Mouse (Mus musculus): ENCODE results near the gene Mapk8ip1. TPM values are rescaled to one million over a fixed set of nuclear protein-coding genes. Genes with fewer than 3 reads are reported as not detected.

Gene Mapk8ip1
- polyA plus RNA-seq, 1 experiment from 2014 or later, result 1.8 TPM

DNA sequence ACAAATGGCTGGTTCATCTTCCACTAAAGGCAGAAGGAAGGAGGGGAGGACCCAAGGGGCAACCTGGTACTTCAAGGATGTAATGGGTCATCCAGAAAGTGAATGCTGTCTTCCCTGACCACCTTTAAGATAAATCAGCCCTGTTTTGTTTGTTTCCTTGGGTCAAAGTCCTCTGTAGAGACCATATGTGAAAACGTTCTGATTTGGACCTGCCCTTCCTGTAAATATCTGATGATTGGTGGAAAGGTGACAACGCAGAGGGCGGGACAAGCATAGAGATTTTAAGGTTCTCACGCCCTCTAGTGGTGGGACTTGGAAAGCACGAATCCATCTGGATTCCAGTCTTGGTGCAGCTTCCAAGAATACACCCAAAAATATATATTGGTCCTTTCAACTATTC, 36.8 kb upstream of the Mapk8ip1 start:
- peaks cover 29% of the 10 kb centered on the region for H3K4me1 ChIP-seq (ENCODE audit: control insufficient read depth, low read depth, low read length)
- 0% methylated on average over 5 of the region's 5 CpGs for WGBS (ENCODE audit: insufficient replicate concordance)
- no peaks in the 10 kb centered on the region for H3K27me3 ChIP-seq (ENCODE audit: control insufficient read depth, insufficient read depth, low read depth, low read length)
- H3K9me3 ChIP-seq (replicated peaks; ENCODE audit: control insufficient read depth, low read length), result no peaks in the 10 kb centered on the region
- no peak overlapping the region for H3K9ac ChIP-seq (ENCODE audit: low read depth, low read length)
- no peaks in the 10 kb centered on the region for H3K36me3 ChIP-seq (ENCODE audit: control insufficient read depth, insufficient read depth)
- no peak overlapping the region for H3K27ac ChIP-seq (ENCODE audit: low read length)
- no peak overlapping the region for H3K4me3 ChIP-seq (ENCODE audit: low read depth, low read length)
- peak overlapping the region; percentile 22 for H3K4me2 ChIP-seq (ENCODE audit: low read depth, low read length)
- ATAC-seq (ENCODE audit: low read depth), result no peak

- 35% methylated on average over 4 of the region's 4 CpGs for WGBS (ENCODE audit: insufficient replicate concordance)
- Histone ChIP-seq H3K27ac (ENCODE audit: low read length) (no peak overlapping the region), H3K4me2 (ENCODE audit: low read depth, low read length) (no peak overlapping the region; the same call in 1 of the 2 replicates), H3K4me3 (ENCODE audit: low read depth, low read length) (no peak overlapping the region), H3K27me3 (ENCODE audit: control insufficient read depth, insufficient read depth, low read depth, low read length) (no peaks in the 10 kb centered on the region), H3K9me3 (replicated peaks; ENCODE audit: control insufficient read depth, low read length) (no peaks in the 10 kb centered on the region), H3K4me1 (ENCODE audit: control insufficient read depth, low read depth, low read length) (peaks cover 32% of the 10 kb centered on the region), H3K36me3 (ENCODE audit: control insufficient read depth, insufficient read depth) (no peaks in the 10 kb centered on the region), H3K9ac (ENCODE audit: low read depth, low read length) (no peak overlapping the region)
- no peak for ATAC-seq (ENCODE audit: low read depth)
Observed at GRCm38 (mm10) chr2:92437366-92437765, 36.3 kb upstream of the Mapk8ip1 start.

GRCm38 (mm10) chr2:92435023-92435422, 34.0 kb upstream of the Mapk8ip1 start:
- 61% methylated on average over 6 of the region's 6 CpGs for WGBS (ENCODE audit: insufficient replicate concordance)
- H3K4me3 ChIP-seq (ENCODE audit: low read depth, low read length), result no peak overlapping the region
- H3K36me3 ChIP-seq (ENCODE audit: control insufficient read depth, insufficient read depth), result no peaks in the 10 kb centered on the region
- no peaks in the 10 kb centered on the region for H3K9me3 ChIP-seq (replicated peaks; ENCODE audit: control insufficient read depth, low read length)
- H3K4me1 ChIP-seq (ENCODE audit: control insufficient read depth, low read depth, low read length), result peaks cover 46% of the 10 kb centered on the region
- no peak overlapping the region for H3K4me2 ChIP-seq (ENCODE audit: low read depth, low read length)
- H3K9ac ChIP-seq (ENCODE audit: low read depth, low read length), result no peak overlapping the region
- ATAC-seq (ENCODE audit: low read depth), result no peak
- H3K27ac ChIP-seq (ENCODE audit: low read length), result no peak overlapping the region
- no peaks in the 10 kb centered on the region for H3K27me3 ChIP-seq (ENCODE audit: control insufficient read depth, insufficient read depth, low read depth, low read length)

DNA sequence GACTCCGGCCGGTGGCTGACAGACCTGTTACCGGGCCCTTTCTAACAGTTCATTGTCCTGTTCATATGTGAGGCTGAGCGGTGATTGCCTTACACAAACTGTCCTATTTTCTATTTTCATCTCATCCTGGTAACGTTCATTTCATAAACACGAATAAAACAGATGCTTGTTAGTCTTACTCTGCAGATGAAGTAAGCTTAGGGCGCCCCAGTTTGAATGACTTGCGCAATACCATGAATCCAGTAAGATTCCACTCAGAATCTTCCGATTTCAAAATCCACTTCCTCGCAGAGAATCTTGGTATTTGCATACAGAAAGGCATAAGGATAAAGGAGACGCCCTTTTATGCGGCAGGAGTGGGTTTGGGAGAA, 33.3 kb upstream of the Mapk8ip1 start:
- Histone ChIP-seq H3K27ac (ENCODE audit: low read length) (no peak overlapping the region), H3K4me2 (ENCODE audit: low read depth, low read length) (peak overlapping the region; percentile 91), H3K4me3 (ENCODE audit: low read depth, low read length) (peak overlapping the region; percentile 82), H3K4me1 (ENCODE audit: control insufficient read depth, low read depth, low read length) (peaks cover 52% of the 10 kb centered on the region), H3K9ac (ENCODE audit: low read depth, low read length) (peak overlapping the region; percentile 54), H3K27me3 (ENCODE audit: control insufficient read depth, insufficient read depth, low read depth, low read length) (no peaks in the 10 kb centered on the region), H3K9me3 (replicated peaks; ENCODE audit: control insufficient read depth, low read length) (no peaks in the 10 kb centered on the region), H3K36me3 (ENCODE audit: control insufficient read depth, insufficient read depth) (no peaks in the 10 kb centered on the region)
- 8% methylated on average over 12 of the region's 12 CpGs for WGBS (ENCODE audit: insufficient replicate concordance)
- ATAC-seq (ENCODE audit: low read depth), result no peak

GRCm38 (mm10) chr2:92433578-92434374, 32.7 kb upstream of the Mapk8ip1 start, which contains the start of gene Cry2:
Gene Cry2, minus strand, starts transcription at chr2:92434043.
- peak within 1 kb of the TSS; percentile 82 for H3K4me3 ChIP-seq (ENCODE audit: low read depth, low read length)
- no peaks in the 10 kb centered on the region for H3K9me3 ChIP-seq (replicated peaks; ENCODE audit: control insufficient read depth, low read length)
- H3K4me1 ChIP-seq (ENCODE audit: control insufficient read depth, low read depth, low read length), result peaks cover 56% of the 10 kb centered on the region
- peak within 1 kb of the TSS; percentile 57 for H3K27ac ChIP-seq (ENCODE audit: low read length)
- peak within 1 kb of the TSS; percentile 84 for H3K9ac ChIP-seq (ENCODE audit: low read depth, low read length)
- peak within 1 kb of the TSS; percentile 98 for H3K4me2 ChIP-seq (ENCODE audit: low read depth, low read length)
- no peaks in the 10 kb centered on the region for H3K36me3 ChIP-seq (ENCODE audit: control insufficient read depth, insufficient read depth)
- under 1% methylated on average over 75 of the region's 76 CpGs for WGBS (ENCODE audit: insufficient replicate concordance)
- ATAC-seq (ENCODE audit: low read depth), result peak; percentile 97
- H3K27me3 ChIP-seq (ENCODE audit: control insufficient read depth, insufficient read depth, low read depth, low read length), result no peaks in the 10 kb centered on the region

GRCm38 (mm10) chr2:92432299-92433295, 31.5 kb upstream of the Mapk8ip1 start:
- Histone ChIP-seq H3K4me1 (ENCODE audit: control insufficient read depth, low read depth, low read length) (peaks cover 61% of the 10 kb centered on the region), H3K27ac (ENCODE audit: low read length) (peak overlapping the region; percentile 57), H3K36me3 (ENCODE audit: control insufficient read depth, insufficient read depth) (no peaks in the 10 kb centered on the region), H3K4me2 (ENCODE audit: low read depth, low read length) (peak overlapping the region; percentile 98), H3K4me3 (ENCODE audit: low read depth, low read length) (peak overlapping the region; percentile 82), H3K9me3 (replicated peaks; ENCODE audit: control insufficient read depth, low read length) (no peaks in the 10 kb centered on the region), H3K9ac (ENCODE audit: low read depth, low read length) (peak overlapping the region; percentile 84), H3K27me3 (ENCODE audit: control insufficient read depth, insufficient read depth, low read depth, low read length) (no peaks in the 10 kb centered on the region)
- ATAC-seq (ENCODE audit: low read depth), result peak; percentile 2; the same call in 1 of the 2 replicates
- 38% methylated on average over 17 of the region's 17 CpGs for WGBS (ENCODE audit: insufficient replicate concordance)

DNA sequence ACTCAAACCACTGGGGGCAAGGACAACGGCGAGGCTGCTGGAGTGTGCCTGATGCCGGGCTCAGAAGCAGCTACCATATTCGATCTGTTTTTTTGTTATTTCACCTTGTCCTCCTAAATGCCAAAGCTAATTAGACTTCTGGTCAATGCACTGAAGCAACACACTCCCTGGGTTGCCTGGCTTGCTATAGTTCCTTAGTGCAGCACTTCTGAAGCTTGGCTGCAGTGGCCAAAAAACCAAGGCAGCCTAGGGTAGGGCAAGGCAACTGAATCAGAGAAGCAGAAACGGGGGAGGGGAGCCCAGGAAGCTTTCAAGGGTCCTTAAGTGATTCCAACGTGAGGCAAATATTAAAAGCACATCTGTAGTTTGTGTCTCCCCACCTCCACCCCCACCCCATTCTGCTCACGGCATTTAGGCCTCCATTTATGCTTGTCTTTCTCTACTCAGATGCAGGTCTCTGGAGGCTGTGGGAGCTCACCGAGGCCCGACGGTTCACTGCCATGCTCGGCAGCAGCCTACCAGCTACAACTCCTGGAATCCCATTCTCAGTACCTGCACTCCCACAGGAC, 30.6 kb upstream of the Mapk8ip1 start:
- Histone ChIP-seq H3K4me3 (ENCODE audit: low read depth, low read length) (peak overlapping the region; percentile 82), H3K27ac (ENCODE audit: low read length) (peak overlapping the region; percentile 57), H3K4me1 (ENCODE audit: control insufficient read depth, low read depth, low read length) (peaks cover 58% of the 10 kb centered on the region), H3K4me2 (ENCODE audit: low read depth, low read length) (peak overlapping the region; percentile 98), H3K36me3 (ENCODE audit: control insufficient read depth, insufficient read depth) (no peaks in the 10 kb centered on the region), H3K9me3 (replicated peaks; ENCODE audit: control insufficient read depth, low read length) (no peaks in the 10 kb centered on the region), H3K27me3 (ENCODE audit: control insufficient read depth, insufficient read depth, low read depth, low read length) (no peaks in the 10 kb centered on the region), H3K9ac (ENCODE audit: low read depth, low read length) (peak overlapping the region; percentile 36)
- WGBS (ENCODE audit: insufficient replicate concordance), result 38% methylated on average over 11 of the region's 11 CpGs
- ATAC-seq (ENCODE audit: low read depth), result no peak

- H3K9ac ChIP-seq (ENCODE audit: low read depth, low read length), result peak overlapping the region; percentile 36
- no peak for ATAC-seq (ENCODE audit: low read depth)
- 0 out of 2 replicates have a peak, but pooled peaks cover 2% of the 10 kb centered on the region for H3K36me3 ChIP-seq (ENCODE audit: control insufficient read depth, insufficient read depth)
- H3K27me3 ChIP-seq (ENCODE audit: control insufficient read depth, insufficient read depth, low read depth, low read length), result no peaks in the 10 kb centered on the region
- H3K4me1 ChIP-seq (ENCODE audit: control insufficient read depth, low read depth, low read length), result peaks cover 58% of the 10 kb centered on the region
- H3K27ac ChIP-seq (ENCODE audit: low read length), result peak overlapping the region; percentile 57
- H3K4me2 ChIP-seq (ENCODE audit: low read depth, low read length), result peak overlapping the region; percentile 98
- WGBS (ENCODE audit: insufficient replicate concordance), result 44% methylated on average over 21 of the region's 21 CpGs
- peak overlapping the region; percentile 82 for H3K4me3 ChIP-seq (ENCODE audit: low read depth, low read length)
- H3K9me3 ChIP-seq (replicated peaks; ENCODE audit: control insufficient read depth, low read length), result no peaks in the 10 kb centered on the region
Observed at GRCm38 (mm10) chr2:92430723-92431541, 29.9 kb upstream of the Mapk8ip1 start.

Data from liver, embryonic 16.5 days (tissue).